ENCODE assay signal across 7 mouse cellular contexts in genomic region chr19:47067096-47067882, GRCm38 (mm10). TPM values are rescaled to one million over a fixed set of nuclear protein-coding genes. Genes with fewer than 3 reads are reported as not detected.
DNase-seq lines count a peak whose midpoint lies in the region; ATAC-seq lines count a peak whose summit lies in the region.

Gene Taf5 (plus strand): TSS chr19:47067746.

- H3K9ac ChIP-seq in embryonic facial prominence, embryonic 12.5 days = peak within 1 kb of the TSS; percentile 91
- peak within 1 kb of the TSS; percentile 92 for H3K9ac ChIP-seq in limb, embryonic 11.5 days (ENCODE audit: low read length)
- H3K9ac ChIP-seq in midbrain, embryonic 14.5 days (replicated peaks; ENCODE audit: low read length) = peak within 1 kb of the TSS; percentile 88

- DNase-seq in adrenal gland, postnatal 25 days = peak; percentile 96
- DNase-seq in heart, adult 11 months = peak; percentile 100
- peak; percentile 96 for DNase-seq in kidney, adult 18-20 months
- DNase-seq in limb, embryonic 11.5 days (ENCODE audit: low spot score) = peak; percentile 97
- DNase-seq in midbrain, embryonic 14.5 days = peak; percentile 98
- DNase-seq in spleen, adult 18-20 months = peak; percentile 94 to 97

- no peaks in the 10 kb centered on the region for H3K9me3 ChIP-seq in embryonic facial prominence, embryonic 12.5 days
- no peaks in the 10 kb centered on the region for H3K9me3 ChIP-seq in limb, embryonic 11.5 days (ENCODE audit: control insufficient read depth, low read length)
- no peaks in the 10 kb centered on the region for H3K9me3 ChIP-seq in midbrain, embryonic 14.5 days (ENCODE audit: control insufficient read depth, low read length)

- ATAC-seq in embryonic facial prominence, embryonic 12.5 days (ENCODE audit: insufficient number of reproducible peaks, insufficient read depth, low FRiP score, low TSS enrichment) = peak; percentile 61; the same call in 1 of the 2 replicates
- ATAC-seq in limb, embryonic 11.5 days (ENCODE audit: insufficient number of reproducible peaks, low FRiP score, low TSS enrichment, low read depth) = peak; percentile 70
- peak; percentile 84 for ATAC-seq in midbrain, embryonic 14.5 days (ENCODE audit: low FRiP score, low TSS enrichment)

- H3K36me3 ChIP-seq in embryonic facial prominence, embryonic 12.5 days = peaks cover 16% of the 10 kb centered on the region
- H3K36me3 ChIP-seq in limb, embryonic 11.5 days (ENCODE audit: control insufficient read depth, insufficient read depth, low read length) = no peaks in the 10 kb centered on the region; the same call in 1 of the 2 replicates
- peaks cover 16% of the 10 kb centered on the region for H3K36me3 ChIP-seq in midbrain, embryonic 14.5 days (ENCODE audit: control insufficient read depth, insufficient read depth, low read length)

- peak within 1 kb of the TSS; percentile 87 for H3K27ac ChIP-seq in embryonic facial prominence, embryonic 12.5 days
- peak within 1 kb of the TSS; percentile 68 for H3K27ac ChIP-seq in limb, embryonic 11.5 days (replicated peaks; ENCODE audit: low read depth, low read length)
- peak within 1 kb of the TSS; percentile 89 for H3K27ac ChIP-seq in midbrain, embryonic 14.5 days (replicated peaks; ENCODE audit: low read depth, low read length)

- peak within 1 kb of the TSS; percentile 98 for H3K4me3 ChIP-seq in embryonic facial prominence, embryonic 12.5 days
- H3K4me3 ChIP-seq in limb, embryonic 11.5 days (ENCODE audit: low read depth, low read length) = peak within 1 kb of the TSS; percentile 98
- peak within 1 kb of the TSS; percentile 98 for H3K4me3 ChIP-seq in midbrain, embryonic 14.5 days (replicated peaks; ENCODE audit: low read depth, low read length)

- no peaks in the 10 kb centered on the region for H3K27me3 ChIP-seq in embryonic facial prominence, embryonic 12.5 days
- H3K27me3 ChIP-seq in limb, embryonic 11.5 days (ENCODE audit: control insufficient read depth, insufficient read depth, low read length) = no peaks in the 10 kb centered on the region
- no peaks in the 10 kb centered on the region for H3K27me3 ChIP-seq in midbrain, embryonic 14.5 days (ENCODE audit: control insufficient read depth, insufficient read depth, low read length)

- 11% methylated on average over 49 of the region's 49 CpGs for WGBS in embryonic facial prominence, embryonic 12.5 days
- WGBS in limb, embryonic 11.5 days = 11% methylated on average over 46 of the region's 49 CpGs
- 11% methylated on average over 49 of the region's 49 CpGs for WGBS in midbrain, embryonic 14.5 days

- H3K4me1 ChIP-seq in embryonic facial prominence, embryonic 12.5 days = peaks cover 6% of the 10 kb centered on the region; the same call in 1 of the 2 replicates
- peaks cover 6% of the 10 kb centered on the region; the same call in 1 of the 2 replicates for H3K4me1 ChIP-seq in limb, embryonic 11.5 days (ENCODE audit: control insufficient read depth, insufficient read depth, low read length)
- peaks cover 8% of the 10 kb centered on the region; the same call in 1 of the 2 replicates for H3K4me1 ChIP-seq in midbrain, embryonic 14.5 days (ENCODE audit: control insufficient read depth, insufficient read depth, low read length)

- H3K4me2 ChIP-seq in embryonic facial prominence, embryonic 12.5 days (replicated peaks) = peak within 1 kb of the TSS; percentile 62
- peak within 1 kb of the TSS; percentile 58 for H3K4me2 ChIP-seq in limb, embryonic 11.5 days (ENCODE audit: low read depth, severe bottlenecking)
- peak within 1 kb of the TSS; percentile 74 for H3K4me2 ChIP-seq in midbrain, embryonic 14.5 days (ENCODE audit: low read length)

RNA-seq across cellular contexts. Expression of gene Taf5, which starts in this region (rescaled TPM):
- total RNA-seq in adrenal gland, postnatal 25 days (2021) = 4.4 and 5.3 TPM in 2 replicates
- polyA plus RNA-seq in embryonic facial prominence, embryonic 12.5 days (2016; fragmentation: Nextera tagmentation; extraction: Ambion mirVana) = 11.9 and 12.4 TPM in 2 replicates
- 11.8 and 12.3 TPM in 2 replicates for polyA plus RNA-seq in limb, embryonic 11.5 days (2014; fragmentation: Nextera tagmentation; extraction: Ambion mirVana)
- polyA plus RNA-seq in midbrain, embryonic 14.5 days (2014; fragmentation: Nextera tagmentation; extraction: Ambion mirVana) = 8.8 and 10.5 TPM in 2 replicates

Comparison
In these comparisons a context has a peak if more than half of its experiments do, and no peak if none do; other contexts are left out.
1. Peak in every context shown above with its lines: DNase-seq, ATAC-seq, H3K4me3 ChIP-seq and H3K27ac ChIP-seq.